Comparison of ENCODE assay signal across 8 mouse cellular contexts in the genomic region with DNA sequence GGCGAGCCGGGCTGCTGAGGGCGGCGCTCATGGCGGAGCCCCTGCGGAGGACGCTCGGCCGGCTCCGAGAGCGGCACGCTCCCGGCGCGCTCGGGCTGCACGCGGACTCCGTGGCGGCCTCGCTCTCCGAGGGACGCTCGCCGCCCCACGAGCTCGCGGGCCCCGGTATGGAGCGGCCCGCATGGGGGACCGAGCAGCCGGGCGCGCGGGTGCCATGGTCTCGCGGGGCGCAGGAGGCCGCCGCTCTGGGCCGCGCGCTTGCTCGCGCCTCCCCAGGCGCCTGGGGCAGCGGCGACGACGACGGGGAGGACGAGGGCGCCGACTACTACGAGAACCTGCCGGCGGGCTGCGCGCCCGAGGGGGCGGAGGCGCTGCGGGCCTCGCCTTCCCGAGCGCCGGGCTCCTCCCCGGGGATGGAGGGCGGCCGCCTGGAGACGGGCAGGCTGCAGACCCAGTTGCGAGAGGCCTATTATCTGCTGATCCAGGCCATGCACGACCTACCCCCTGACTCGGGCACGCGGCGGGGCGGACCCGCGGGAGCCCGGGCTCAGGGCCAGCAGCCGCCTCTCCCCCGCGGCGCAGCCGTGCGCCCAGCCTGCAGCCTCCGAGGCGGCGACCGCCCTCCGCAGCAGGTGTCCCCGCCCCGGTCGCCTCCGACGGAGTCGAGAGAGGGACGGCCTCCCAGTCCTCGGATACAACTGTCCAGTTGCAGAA. TPM values are rescaled to one million over a fixed set of nuclear protein-coding genes. Genes with fewer than 3 reads are reported as not detected.
DNase-seq lines count a peak whose midpoint lies in the region; ATAC-seq and TF ChIP-seq lines count a peak whose summit lies in the region.

No protein-coding gene starts in this region.

- peak overlapping the region; percentile 59 for H3K9ac ChIP-seq in hindbrain, postnatal 0 days (replicated peaks; ENCODE audit: low read length)

- intact Hi-C loops in left cerebral cortex, postnatal 10 days (cut with DNase I), result no loop called here

- H3K4me1 ChIP-seq in hindbrain, postnatal 0 days (ENCODE audit: insufficient read depth, low read length), result no peaks in the 10 kb centered on the region
- H3K4me1 ChIP-seq in megakaryocyte, embryonic 14.5 days, result peaks cover 33% of the 10 kb centered on the region

- no peaks in the 10 kb centered on the region for H3K9me3 ChIP-seq in hindbrain, postnatal 0 days (ENCODE audit: low read length)
- H3K9me3 ChIP-seq in megakaryocyte, embryonic 14.5 days, result peaks cover 5% of the 10 kb centered on the region

- H3K27ac ChIP-seq in hindbrain, postnatal 0 days, result peak overlapping the region; percentile 65; the same call in 1 of the 2 replicates

- WGBS in hindbrain, postnatal 0 days, result 1% methylated on average over 66 of the region's 101 CpGs

- no peaks in the 10 kb centered on the region for H3K36me3 ChIP-seq in hindbrain, postnatal 0 days (ENCODE audit: insufficient read depth, low read length)
- no peaks in the 10 kb centered on the region for H3K36me3 ChIP-seq in megakaryocyte, embryonic 14.5 days (replicated peaks; ENCODE audit: low read length)

- DNase-seq in R1 (ENCODE audit: low read depth, low spot score), result peak; percentile 54
- peak; percentile 14 to 19 for DNase-seq in cerebellum, postnatal 36 days
- peak; percentile 80 for DNase-seq in gastrocnemius, postnatal 10 days
- DNase-seq in hindbrain, postnatal 0 days (ENCODE audit: low spot score), result peak; percentile 61
- peak; percentile 41 to 85 for DNase-seq in left cerebral cortex, postnatal 10 days (ENCODE audit: extremely low spot score in 1 of 2, low spot score in 2 of 2)
- DNase-seq in right cerebral cortex, postnatal 25 days, result peak; percentile 69
- no peak for DNase-seq in c-Kit-positive CD71-positive TER-119-positive erythroid progenitor cells, embryonic 14.5 days (ENCODE audit: low spot score)

- H3K4me3 ChIP-seq in hindbrain, postnatal 0 days (ENCODE audit: low read length), result peak overlapping the region; percentile 66
- H3K4me3 ChIP-seq in megakaryocyte, embryonic 14.5 days (replicated peaks), result peak overlapping the region; percentile 92

- 0 out of 2 replicates have a peak, but pooled peaks cover 4% of the 10 kb centered on the region for H3K27me3 ChIP-seq in hindbrain, postnatal 0 days (ENCODE audit: insufficient read depth, low read length)
- peaks cover 48% of the 10 kb centered on the region for H3K27me3 ChIP-seq in megakaryocyte, embryonic 14.5 days (replicated peaks)

- no peak for TF ChIP-seq CTCF in hindbrain, postnatal 0 days (IDR thresholded peaks at IDR 0.05; ENCODE audit: low read depth)

- peak overlapping the region; percentile 79 for H3K4me2 ChIP-seq in hindbrain, postnatal 0 days (ENCODE audit: low read depth, low read length)

- ATAC-seq in hindbrain, postnatal 0 days, result peak; percentile 86

RNA-seq across cellular contexts. Expression of gene Syde2, which starts 0.5 kb away (rescaled TPM):
- 1 to 10 TPM; 2.5 to 2.6 TPM for total RNA-seq in gastrocnemius, postnatal 10 days (2021)
- total RNA-seq in hindbrain, postnatal 0 days (2014; rRNA removed), result 4.7 and 5.1 TPM in 2 replicates
- polyA plus RNA-seq in hindbrain, postnatal 0 days (2015; fragmentation: Nextera tagmentation; extraction: Ambion mirVana), result 0.47 and 0.61 TPM in 2 replicates
- 1 to 10 TPM; 3.1 to 4.3 TPM for total RNA-seq in left cerebral cortex, postnatal 10 days (2021)
- 0.03 TPM in 1 of 2 replicates, not detected in the other for polyA plus RNA-seq in megakaryocyte, embryonic 14.5 days (2012; ENCODE audit: insufficient read depth, low replicate concordance)

RNA-seq across cellular contexts. Expression of gene 2410004B18Rik, which starts 50.3 kb away (rescaled TPM):
- total RNA-seq in gastrocnemius, postnatal 10 days (2021), result 10 to 100 TPM; 13.8 to 14.0 TPM
- 30.8 and 33.3 TPM in 2 replicates for total RNA-seq in hindbrain, postnatal 0 days (2014; rRNA removed)
- 69.5 and 75.0 TPM in 2 replicates for polyA plus RNA-seq in hindbrain, postnatal 0 days (2015; fragmentation: Nextera tagmentation; extraction: Ambion mirVana)
- total RNA-seq in left cerebral cortex, postnatal 10 days (2021), result 10 to 100 TPM; 41.2 to 47.4 TPM
- polyA plus RNA-seq in megakaryocyte, embryonic 14.5 days (2012; ENCODE audit: insufficient read depth, low replicate concordance), result 30.4 and 32.2 TPM in 2 replicates
